Mouse (Mus musculus) kidney, adult 2 months (tissue): ENCODE measurements around the gene Eif2ak3. TPM values are rescaled to one million over a fixed set of nuclear protein-coding genes. Genes with fewer than 3 reads are reported as not detected.

Experiments used
- DNase-seq: peaks from one replicate; pipeline ENCODE4 v3.0.0; 2021
- H3K27ac ChIP-seq: fragments of 200-500 bp; 2 replicates; pipeline ENCODE4 v1.5.1; 2012; ENCODE audit warnings: low read depth, low read length, control low read depth, inconsistent platforms; ENCODE audit not compliant: insufficient read depth
- H3K27me3 ChIP-seq: fragments of 200-500 bp; replicated peaks from 2 replicates; pipeline ENCODE4 v1.6.1; 2012; ENCODE audit warnings: mild to moderate bottlenecking, moderate library complexity, low read length, inconsistent platforms; ENCODE audit not compliant: control insufficient read depth, insufficient read depth
- H3K36me3 ChIP-seq: fragments of 200-500 bp; 2 replicates; pipeline ENCODE4 v1.6.1; 2012; ENCODE audit warnings: mild to moderate bottlenecking, moderate library complexity, low read length, inconsistent platforms; ENCODE audit not compliant: control insufficient read depth, insufficient read depth
- H3K4me1 ChIP-seq: fragments of 200-500 bp; 2 replicates; pipeline ENCODE4 v1.6.1; 2011; ENCODE audit warnings: low read length; ENCODE audit not compliant: control insufficient read depth, insufficient read depth
- H3K4me3 ChIP-seq: fragments of 200-500 bp; 2 replicates; pipeline ENCODE4 v1.5.1; 2011; ENCODE audit warnings: mild to moderate bottlenecking, low read depth, low read length, control low read depth; ENCODE audit not compliant: insufficient read depth
- CTCF ChIP-seq: fragments of 200-500 bp; conservative IDR thresholded peaks from 2 replicates; pipeline ENCODE4 v1.5.1; 2011; ENCODE audit warnings: low read depth, mild to moderate bottlenecking, control low read depth, low read length, moderate library complexity, mixed read lengths; ENCODE audit not compliant: insufficient read depth, insufficient read length
- POLR2A ChIP-seq: fragments of 200-500 bp; IDR thresholded peaks from one replicate; pipeline ENCODE4 v1.6.1; 2011; ENCODE audit warnings: low read depth, low read length, control low read depth
- WGBS: fragments of 180-500 bp; shearing (Covaris S2); methylation state at CpG from one replicate; pipeline ENCODE4 v1.1.7; 2018; 5-methylcytosine and 5-hydroxymethylcytosine counted together
- polyA plus RNA-seq: library from polyadenylated mRNA; depleted of rRNA; stranded (reverse); fragments of >200 nt; gene quantifications from 2 replicates; pipeline ENCODE4 v1.2.3, GENCODE M21; 2012; rRNA removed

Eif2ak3 gene
- polyA plus RNA-seq, 1 experiment = 14.4 TPM

- WGBS = 90% methylated on average over 2 of the region's 2 CpGs
- TF ChIP-seq POLR2A (no peak), CTCF (no peak)
- no peak overlapping the region for H3K27ac ChIP-seq
- H3K27me3 ChIP-seq = no peaks in the 10 kb centered on the region
- H3K4me1 ChIP-seq = no peaks in the 10 kb centered on the region
- no peak for DNase-seq
- no peak overlapping the region for H3K4me3 ChIP-seq
- H3K36me3 ChIP-seq = no peaks in the 10 kb centered on the region
Measured at GRCm38 (mm10) chr6:70931801-70932200, 87.5 kb downstream of the Eif2ak3 start.

GRCm38 (mm10) chr6:70953274-70953673, 109.0 kb downstream of the Eif2ak3 start:
- no peaks in the 10 kb centered on the region; the same call in none of the 2 replicates for H3K27me3 ChIP-seq
- H3K4me3 ChIP-seq = no peak overlapping the region
- TF ChIP-seq CTCF (no peak), POLR2A (no peak)
- H3K36me3 ChIP-seq = no peaks in the 10 kb centered on the region
- no peak for DNase-seq
- H3K4me1 ChIP-seq = no peaks in the 10 kb centered on the region
- 75% methylated on average over 7 of the region's 7 CpGs for WGBS
- H3K27ac ChIP-seq = no peak overlapping the region

GRCm38 (mm10) chr6:70954040-70954439, 109.7 kb downstream of the Eif2ak3 start:
- 12% methylated on average over 6 of the region's 6 CpGs for WGBS
- Histone ChIP-seq H3K27me3 (no peaks in the 10 kb centered on the region; the same call in none of the 2 replicates), H3K4me3 (no peak overlapping the region), H3K27ac (no peak overlapping the region), H3K36me3 (no peaks in the 10 kb centered on the region), H3K4me1 (no peaks in the 10 kb centered on the region)
- peak; percentile 33; the same call in 1 of the 2 replicates for TF ChIP-seq CTCF
- TF ChIP-seq POLR2A = no peak
- DNase-seq = peak; percentile 56

Other genes starting within 250 kb of the Eif2ak3 start
- 10.2 and 15.0 TPM in 2 replicates for gene Rpia, start 52.3 kb upstream of the Eif2ak3 start, polyA plus RNA-seq
- gene Tex37, start 74.4 kb downstream of the Eif2ak3 start, polyA plus RNA-seq = 0.39 TPM in 1 of 2 replicates, not detected in the other
- not detected in 2 replicates for gene Foxi3, start 112.0 kb downstream of the Eif2ak3 start, polyA plus RNA-seq